Mouse (Mus musculus): ENCODE results near the gene Snx25.

Snx25 gene

DNA sequence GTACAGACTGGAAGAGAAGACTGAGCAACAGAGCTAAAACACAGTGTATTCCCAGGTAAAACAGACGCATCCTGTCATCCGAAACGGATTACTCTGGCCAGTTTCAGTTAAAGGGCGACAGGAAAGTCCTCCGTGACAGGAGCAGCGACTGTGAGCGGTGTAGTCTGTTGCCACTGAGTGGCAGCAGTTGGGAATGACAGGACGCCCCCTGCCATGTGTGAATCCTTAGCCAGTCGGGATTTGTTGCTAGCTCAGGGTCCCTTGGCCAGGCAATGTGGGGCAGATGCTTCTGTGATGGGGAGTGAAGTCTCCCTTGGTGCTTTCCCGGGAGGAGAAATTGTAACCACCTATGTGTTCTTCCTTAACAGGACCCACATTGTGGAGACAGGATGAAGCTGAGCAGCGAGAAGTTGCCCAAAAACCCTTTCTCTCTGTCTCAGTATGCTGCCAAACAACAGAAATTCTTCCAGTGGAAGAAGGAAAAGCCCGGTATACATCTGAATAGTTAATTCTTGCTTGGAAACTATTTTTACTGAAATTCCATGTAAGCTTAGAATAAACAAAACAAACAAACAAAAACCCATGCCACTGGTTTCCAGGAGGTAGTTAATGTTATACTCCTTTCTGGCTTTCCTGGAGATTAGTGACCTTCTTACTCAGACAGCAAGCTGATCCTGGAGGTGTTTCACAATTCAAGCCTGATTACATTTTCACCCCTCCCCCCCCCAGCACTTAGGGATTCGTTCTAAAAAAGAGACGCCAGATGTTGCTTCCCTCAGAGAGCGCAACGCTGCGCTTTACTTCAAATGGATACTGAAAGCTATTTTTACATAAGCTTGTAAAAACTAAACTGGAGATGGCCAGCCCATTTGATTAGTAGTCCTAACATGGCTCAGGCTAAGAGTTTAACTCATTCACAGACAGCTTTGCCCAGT lies 140.9 kb downstream of the Snx25 start:
- DNase-seq (ENCODE audit: low spot score), result no peak

DNA sequence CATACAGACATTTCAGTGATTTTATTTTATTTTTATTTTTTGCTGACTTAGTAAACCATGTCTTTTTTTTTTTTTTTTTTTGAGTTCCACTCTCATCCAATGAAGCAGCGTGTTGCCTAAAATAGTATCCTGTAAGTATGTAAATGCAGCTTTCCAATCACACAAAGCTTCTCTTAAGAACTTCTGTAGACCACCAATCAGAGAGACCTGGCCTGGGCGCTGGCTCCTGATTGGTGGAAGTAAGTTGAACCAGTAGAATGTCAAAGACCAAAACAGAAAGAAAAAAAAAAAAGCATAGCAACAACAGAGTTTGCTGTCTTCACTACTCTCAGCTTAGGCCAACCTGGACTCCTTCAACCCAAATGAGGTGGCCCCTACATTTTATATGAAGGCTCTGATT lies 141.7 kb downstream of the Snx25 start:
- DNase-seq (ENCODE audit: low spot score), result no peak

GRCm38 (mm10) chr8:46007050-46007672 lies 144.8 kb downstream of the Snx25 start:
- DNase-seq (ENCODE audit: low spot score), result no peak

DNA sequence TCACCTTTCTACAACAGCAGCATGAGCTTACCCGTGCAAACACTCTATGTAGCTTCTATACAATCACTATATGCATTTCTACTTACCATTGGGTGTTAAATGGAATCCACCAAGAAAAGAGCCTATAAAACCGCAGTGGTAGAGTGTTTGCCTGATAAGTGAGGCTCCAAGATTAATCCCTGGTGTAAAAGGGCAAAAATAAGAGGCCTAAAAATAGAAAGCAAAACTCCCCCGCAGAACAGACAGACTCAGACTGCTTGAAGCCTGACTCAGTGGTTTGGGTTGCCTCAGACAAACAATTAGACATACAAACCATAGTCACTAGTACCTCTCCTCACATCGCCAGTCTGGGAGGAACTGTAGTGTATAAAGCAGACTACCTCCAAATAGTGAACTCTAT lies 146.4 kb downstream of the Snx25 start, which contains the start of gene Ankrd37:
Ankrd37 (minus strand) TSS at position 112 of the 400 bp plus-strand sequence.
- DNase-seq (ENCODE audit: low spot score), result no peak

DNA sequence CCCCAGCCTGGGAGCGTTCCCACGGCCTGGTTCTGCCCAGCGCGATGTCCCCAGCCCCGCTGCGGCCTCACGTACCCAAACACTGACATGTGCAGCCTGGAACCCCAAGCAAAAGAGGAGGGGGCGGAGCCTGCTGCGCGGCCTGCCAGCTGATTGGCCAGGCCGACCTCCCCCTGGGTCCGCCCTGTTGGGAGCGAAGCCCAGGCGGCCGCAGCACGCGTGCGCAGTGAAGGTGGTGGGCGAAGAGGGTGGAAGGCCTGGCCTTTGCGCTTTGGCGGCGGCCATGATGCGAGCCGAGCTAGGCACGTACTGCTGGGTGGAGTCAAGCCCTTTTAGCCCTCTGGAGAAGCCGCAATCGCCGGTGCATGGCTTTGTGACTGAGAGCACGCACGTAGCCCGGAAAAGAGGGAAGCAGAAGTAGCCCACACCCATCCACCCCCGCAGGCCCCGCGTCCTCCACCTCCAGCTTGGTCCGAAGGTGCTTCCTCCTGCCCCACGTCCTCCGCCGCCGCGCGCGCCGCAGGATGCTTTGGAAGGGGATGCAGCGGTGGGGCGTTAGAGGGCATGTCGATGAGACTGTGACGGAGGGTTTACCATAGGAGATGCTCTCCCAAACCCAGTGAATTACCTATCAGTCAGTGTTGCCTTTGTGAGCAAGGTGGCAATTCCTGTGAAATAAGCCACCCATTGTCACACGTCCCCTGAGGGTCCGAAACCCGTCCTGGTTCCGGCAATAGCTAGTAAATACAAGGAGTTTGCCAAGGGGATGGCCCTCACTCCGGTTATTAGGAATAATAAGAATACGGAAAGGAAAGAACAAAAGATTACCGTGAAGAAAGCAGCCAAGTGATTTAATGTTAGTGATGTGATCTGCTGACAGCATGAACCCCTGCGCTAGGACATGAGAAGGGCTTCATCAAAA lies 151.9 kb downstream of the Snx25 start:
- DNase-seq (ENCODE audit: low spot score), result peak; percentile 97

DNA sequence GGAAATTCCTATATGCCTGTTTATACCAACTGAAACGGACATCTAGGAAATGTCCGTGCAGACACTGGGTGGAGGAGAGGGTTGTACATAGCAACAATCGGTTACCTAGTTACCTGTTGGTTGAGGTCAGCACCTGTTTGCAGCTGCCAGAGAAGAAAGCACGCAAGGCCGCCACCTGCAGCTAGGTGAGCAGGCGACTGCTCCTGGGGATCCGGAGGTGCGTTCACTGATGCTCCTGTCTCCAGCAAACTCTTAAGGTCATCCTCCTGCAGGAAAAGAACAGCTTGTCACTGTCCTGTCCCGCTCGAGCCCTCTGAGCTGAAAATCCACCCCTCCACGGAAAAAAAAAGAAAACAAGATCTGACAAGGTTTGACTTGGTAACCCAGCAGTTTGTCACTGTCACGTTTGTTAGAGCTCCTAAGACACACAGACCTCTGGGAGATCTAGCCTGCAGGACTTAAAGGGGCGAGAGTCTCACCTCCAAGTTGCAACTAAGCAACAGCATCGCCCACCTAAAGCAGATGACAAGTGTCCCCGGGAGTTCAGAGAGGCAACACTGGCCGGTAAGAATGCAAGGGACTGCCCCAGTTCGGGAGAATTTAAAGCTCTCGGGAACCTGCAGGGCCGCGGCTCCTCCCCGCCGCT lies 152.7 kb downstream of the Snx25 start, which contains the start of gene Lrp2bp:
Lrp2bp (plus strand) TSS at position 166 of the 646 bp plus-strand sequence.
- no peak for DNase-seq (ENCODE audit: low spot score)

- peak; percentile 42 for DNase-seq (ENCODE audit: low spot score)
Measured at GRCm38 (mm10) chr8:45998228-45998627, 153.7 kb downstream of the Snx25 start.

DNA sequence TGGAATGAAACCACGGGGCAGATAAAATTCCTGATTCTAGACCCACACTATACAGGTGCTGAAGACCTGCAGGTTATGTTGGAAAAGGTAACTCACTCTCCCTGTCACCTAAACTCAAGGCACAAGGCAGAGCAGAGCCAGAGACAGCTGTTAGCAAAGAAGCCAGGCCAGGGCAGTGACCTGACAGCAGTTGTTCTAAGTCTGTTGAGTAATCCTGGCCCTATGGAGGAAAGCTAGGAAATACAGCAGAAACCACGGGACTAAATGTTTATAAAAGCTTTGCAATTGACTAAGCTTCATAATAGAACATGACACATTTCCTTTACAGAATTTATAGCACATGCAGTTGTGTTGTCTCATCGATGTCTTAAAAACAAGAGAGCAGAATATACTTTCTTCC lies 156.4 kb downstream of the Snx25 start:
- DNase-seq (ENCODE audit: low spot score), result peak; percentile 32

GRCm38 (mm10) chr8:45994111-45994510 lies 157.8 kb downstream of the Snx25 start:
- no peak for DNase-seq (ENCODE audit: low spot score)

DNA sequence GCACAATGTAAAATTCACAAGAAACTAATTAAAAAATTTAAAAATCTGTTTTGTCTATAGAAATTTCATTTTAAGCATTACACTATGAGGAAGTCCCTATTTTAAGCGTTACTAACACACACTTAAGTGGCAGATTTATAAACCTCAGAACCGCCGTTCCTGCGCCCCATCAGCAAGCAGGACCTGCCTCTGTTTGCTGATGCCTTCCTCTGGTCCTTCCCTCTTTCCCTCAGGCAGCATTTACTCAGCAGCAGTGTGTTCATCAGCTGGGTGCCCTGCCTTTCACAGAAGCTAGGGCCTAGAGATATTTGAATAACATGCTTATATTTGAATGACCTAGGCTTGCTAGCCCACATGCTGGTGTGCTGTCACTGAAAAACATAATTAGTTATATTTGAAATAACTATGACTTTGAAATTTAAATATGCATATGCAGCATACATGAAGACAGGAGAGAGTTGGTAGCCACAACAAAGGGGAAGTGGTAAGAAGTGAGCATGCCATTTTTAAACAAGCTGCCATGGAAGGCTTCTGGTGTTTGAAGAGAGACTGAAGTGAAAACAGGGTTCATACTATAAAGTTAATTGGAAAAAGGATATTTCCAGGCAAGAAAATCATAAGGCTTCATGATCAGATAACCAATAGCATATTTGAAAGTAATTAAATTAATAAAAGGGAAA lies 161.2 kb downstream of the Snx25 start:
- no peak for DNase-seq (ENCODE audit: low spot score)

DNA sequence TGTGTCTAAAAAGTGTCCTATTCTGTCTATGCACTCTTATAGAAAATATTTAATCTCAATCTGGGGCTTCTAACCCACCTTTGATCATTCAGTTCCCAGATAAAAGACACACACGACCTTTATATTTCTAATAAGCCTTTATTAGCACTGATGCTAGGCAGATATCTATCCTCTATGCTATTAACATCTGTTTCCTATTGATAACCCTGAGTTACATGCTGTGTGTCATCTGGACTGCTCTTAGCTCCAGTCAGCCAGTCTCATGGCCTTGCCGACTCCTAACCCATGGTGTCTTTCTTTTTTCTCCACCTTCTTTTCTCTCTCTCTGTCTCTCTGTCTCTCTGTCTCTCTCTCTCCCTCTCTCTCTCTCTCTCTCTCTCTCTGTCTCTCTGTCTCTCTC lies 163.8 kb downstream of the Snx25 start:
- no peak for DNase-seq (ENCODE audit: low spot score)

DNA sequence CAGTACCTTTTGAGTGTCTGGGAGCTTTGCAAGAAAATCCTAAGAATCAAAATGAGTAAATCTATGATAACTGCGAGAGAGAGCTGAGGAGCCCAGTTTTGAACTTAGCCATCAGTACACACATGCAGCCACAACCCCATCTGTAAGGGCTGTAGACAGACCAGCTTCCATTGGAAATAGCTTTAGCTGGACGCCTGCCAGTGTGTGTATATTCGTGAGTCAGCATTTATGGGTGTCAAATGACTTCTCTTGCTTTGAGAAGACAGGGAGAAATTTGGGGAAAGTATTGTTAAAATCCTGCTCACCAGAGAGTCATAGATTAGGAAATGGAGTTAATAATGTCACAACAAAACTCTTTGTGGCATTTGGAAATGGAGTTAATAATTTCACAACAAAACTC lies 165.3 kb downstream of the Snx25 start:
- DNase-seq (ENCODE audit: low spot score), result peak; percentile 52
